Mouse (Mus musculus) embryo, embryonic 10 days (tissue): ENCODE measurements around the gene Olfr874.

Source experiments
- DNase-seq: peaks from one replicate; pipeline ENCODE4 v3.0.0-alpha.2; 2015; ENCODE audit warnings: low spot score

Gene Olfr874

GRCm38 (mm10) chr9:37744806-37745205 lies at the start of gene Olfr874:
Gene Olfr874, plus strand, starts transcription at chr9:37745106.
- DNase-seq: no peak

- no peak for DNase-seq
Measured at GRCm38 (mm10) chr9:37716150-37716549, 28.8 kb upstream of the Olfr874 start, which contains the start of gene Olfr160. Gene Olfr160, minus strand, starts transcription at chr9:37716250.

- DNase-seq: no peak
Measured at GRCm38 (mm10) chr9:37734310-37734709, 10.6 kb upstream of the Olfr874 start.

- peak; percentile 6 for DNase-seq
Measured at GRCm38 (mm10) chr9:37750319-37751075, 5.6 kb downstream of the Olfr874 start.

- no peak for DNase-seq
Measured at GRCm38 (mm10) chr9:37751467-37751866, 6.6 kb downstream of the Olfr874 start.

- DNase-seq: no peak
Measured at GRCm38 (mm10) chr9:37752006-37752405, 7.1 kb downstream of the Olfr874 start.

- DNase-seq: no peak
Measured at GRCm38 (mm10) chr9:37761728-37762127, 16.8 kb downstream of the Olfr874 start.

- peak; percentile 12 for DNase-seq
Measured at GRCm38 (mm10) chr9:37762541-37762940, 17.6 kb downstream of the Olfr874 start.

- DNase-seq: no peak
Measured at GRCm38 (mm10) chr9:37770661-37771060, 25.8 kb downstream of the Olfr874 start.

GRCm38 (mm10) chr9:37771759-37772158 lies 26.9 kb downstream of the Olfr874 start, which contains the start of gene Olfr875:
Gene Olfr875, plus strand, starts transcription at chr9:37771857.
- DNase-seq: no peak

GRCm38 (mm10) chr9:37782766-37783260 lies 37.9 kb downstream of the Olfr874 start:
- peak; percentile 71 for DNase-seq

- peak; percentile 18 for DNase-seq
Measured at GRCm38 (mm10) chr9:37783394-37784387, 38.8 kb downstream of the Olfr874 start.

GRCm38 (mm10) chr9:37786411-37786810 lies 41.5 kb downstream of the Olfr874 start:
- DNase-seq: no peak
